Mouse (Mus musculus): ENCODE measurements at regions not wholly inside any gene's neighbourhood (a gene's known extent, or its start where the extent isn't known, plus 50 kb on each side); places are given as distances from the start of the nearest gene placed in this dataset.

DNA sequence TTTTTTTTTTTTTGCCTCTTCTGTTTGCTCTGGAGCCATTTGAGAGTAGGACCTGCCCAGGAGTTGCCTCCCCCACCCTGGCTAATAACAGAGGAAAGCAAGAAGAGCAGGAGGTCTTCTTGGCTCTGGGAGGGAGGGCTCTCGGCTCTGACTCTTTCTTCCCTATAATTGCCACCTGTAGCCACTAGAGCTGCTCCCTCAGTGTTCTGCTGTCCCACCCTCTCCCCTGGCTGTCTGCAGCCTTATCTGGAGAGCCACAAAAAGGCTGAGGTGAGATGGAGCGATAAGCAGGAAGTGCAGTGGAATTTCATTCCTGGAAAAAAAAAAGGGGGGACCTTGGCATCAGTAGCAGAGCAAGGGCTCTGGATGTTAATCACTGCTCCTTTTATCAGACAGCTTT lies 251.4 kb upstream of the Satb1 start:
- DNase-seq, result no peak
- no peak overlapping the region for H3K27ac ChIP-seq (ENCODE audit: insufficient read depth, low read depth, low read length)
- 12% methylated on average over 2 of the region's 2 CpGs for WGBS
- TF ChIP-seq POLR2A (IDR thresholded peaks at IDR 0.05; ENCODE audit: low read depth, low read length) (no peak), CTCF (conservative IDR thresholded peaks at IDR 0.05; ENCODE audit: insufficient read depth, insufficient read length, low read depth, low read length) (no peak)
- no peak overlapping the region for H3K4me3 ChIP-seq (ENCODE audit: insufficient read depth, low read depth, low read length)
- no peaks in the 10 kb centered on the region for H3K4me1 ChIP-seq (ENCODE audit: control insufficient read depth, insufficient read depth, low read length)
- no peaks in the 10 kb centered on the region for H3K36me3 ChIP-seq (ENCODE audit: control insufficient read depth, insufficient read depth, low read length)
- H3K27me3 ChIP-seq (replicated peaks; ENCODE audit: control insufficient read depth, insufficient read depth, low read length), result no peaks in the 10 kb centered on the region

DNA sequence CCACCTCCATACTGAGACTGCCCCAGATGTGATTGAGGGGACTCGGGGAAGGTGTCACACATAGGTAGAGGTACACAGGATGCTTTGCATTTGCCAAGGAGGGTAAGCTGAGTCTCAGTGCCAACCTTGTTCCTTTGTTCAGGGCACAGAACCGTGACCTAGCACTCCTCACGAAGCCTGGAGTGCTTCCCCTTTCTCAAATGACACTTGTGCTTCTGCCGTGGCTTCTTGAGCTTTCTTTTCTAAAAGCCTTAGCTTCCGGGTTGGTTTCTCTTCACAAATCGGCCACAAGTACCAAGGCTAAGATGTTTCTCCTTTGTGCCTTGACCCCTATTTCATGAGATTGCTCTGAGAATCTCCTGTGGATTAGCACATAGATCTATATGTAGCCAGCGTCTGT lies 246.2 kb upstream of the Satb1 start:
- DNase-seq, result no peak
- no peaks in the 10 kb centered on the region for H3K36me3 ChIP-seq (ENCODE audit: control insufficient read depth, insufficient read depth, low read length)
- 63% methylated on average over 7 of the region's 7 CpGs for WGBS
- no peak overlapping the region for H3K27ac ChIP-seq (ENCODE audit: insufficient read depth, low read depth, low read length)
- TF ChIP-seq POLR2A (IDR thresholded peaks at IDR 0.05; ENCODE audit: low read depth, low read length), result no peak
- TF ChIP-seq CTCF (conservative IDR thresholded peaks at IDR 0.05; ENCODE audit: insufficient read depth, insufficient read length, low read depth, low read length), result no peak
- no peaks in the 10 kb centered on the region for H3K4me1 ChIP-seq (ENCODE audit: control insufficient read depth, insufficient read depth, low read length)
- H3K4me3 ChIP-seq (ENCODE audit: insufficient read depth, low read depth, low read length), result no peak overlapping the region
- H3K27me3 ChIP-seq (replicated peaks; ENCODE audit: control insufficient read depth, insufficient read depth, low read length), result no peaks in the 10 kb centered on the region

DNA sequence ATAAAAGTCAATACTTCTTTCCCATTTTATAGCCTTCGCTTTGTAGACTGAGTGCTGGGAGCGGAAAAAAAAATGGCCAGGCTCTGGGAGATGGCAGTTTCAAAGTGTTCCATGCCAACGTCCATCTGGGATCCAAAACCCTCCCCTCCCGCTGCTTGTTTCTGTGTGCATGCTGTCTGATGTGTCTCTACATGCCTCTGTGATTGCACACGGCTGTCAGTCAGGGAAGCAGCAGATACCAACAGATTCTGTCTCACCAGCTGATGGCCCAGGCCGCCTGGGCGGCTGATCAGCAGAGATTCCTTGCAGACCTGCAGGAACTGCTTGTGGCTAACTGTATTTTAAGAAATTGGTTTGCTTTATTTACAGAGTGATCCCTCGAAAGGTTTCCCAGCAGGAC lies 245.4 kb upstream of the Satb1 start:
- Histone ChIP-seq H3K4me1 (ENCODE audit: control insufficient read depth, insufficient read depth, low read length) (no peaks in the 10 kb centered on the region), H3K27me3 (replicated peaks; ENCODE audit: control insufficient read depth, insufficient read depth, low read length) (no peaks in the 10 kb centered on the region), H3K4me3 (ENCODE audit: insufficient read depth, low read depth, low read length) (no peak overlapping the region), H3K27ac (ENCODE audit: insufficient read depth, low read depth, low read length) (no peak overlapping the region), H3K36me3 (ENCODE audit: control insufficient read depth, insufficient read depth, low read length) (no peaks in the 10 kb centered on the region)
- 77% methylated on average over 8 of the region's 8 CpGs for WGBS
- DNase-seq, result no peak
- TF ChIP-seq POLR2A (IDR thresholded peaks at IDR 0.05; ENCODE audit: low read depth, low read length), result no peak
- no peak for TF ChIP-seq CTCF (conservative IDR thresholded peaks at IDR 0.05; ENCODE audit: insufficient read depth, insufficient read length, low read depth, low read length)

DNA sequence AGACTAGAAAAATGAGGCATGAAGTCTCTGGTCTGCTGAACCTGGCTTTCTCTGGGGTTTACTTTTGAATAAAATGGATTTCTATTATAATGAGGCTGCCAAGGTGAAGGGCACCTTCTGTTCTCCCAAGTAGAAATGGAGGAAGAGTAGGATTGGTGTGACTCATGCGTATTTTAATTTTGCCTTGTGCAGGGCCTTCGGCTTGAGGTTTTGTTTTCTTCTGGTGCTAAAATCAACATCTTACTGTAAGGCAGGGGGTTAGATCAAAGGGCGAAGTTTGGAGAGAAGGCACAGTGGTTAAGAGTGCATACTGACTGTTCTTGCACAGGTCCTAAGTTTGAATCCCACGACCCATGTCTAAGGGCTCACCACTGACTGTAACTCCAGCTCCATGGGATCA lies 244.9 kb upstream of the Satb1 start:
- TF ChIP-seq CTCF (conservative IDR thresholded peaks at IDR 0.05; ENCODE audit: insufficient read depth, insufficient read length, low read depth, low read length), result no peak
- no peak for TF ChIP-seq POLR2A (IDR thresholded peaks at IDR 0.05; ENCODE audit: low read depth, low read length)
- no peaks in the 10 kb centered on the region for H3K27me3 ChIP-seq (replicated peaks; ENCODE audit: control insufficient read depth, insufficient read depth, low read length)
- H3K4me1 ChIP-seq (ENCODE audit: control insufficient read depth, insufficient read depth, low read length), result no peaks in the 10 kb centered on the region
- no peak for DNase-seq
- 86% methylated on average over 4 of the region's 4 CpGs for WGBS
- no peak overlapping the region for H3K4me3 ChIP-seq (ENCODE audit: insufficient read depth, low read depth, low read length)
- no peaks in the 10 kb centered on the region for H3K36me3 ChIP-seq (ENCODE audit: control insufficient read depth, insufficient read depth, low read length)
- no peak overlapping the region for H3K27ac ChIP-seq (ENCODE audit: insufficient read depth, low read depth, low read length)

DNA sequence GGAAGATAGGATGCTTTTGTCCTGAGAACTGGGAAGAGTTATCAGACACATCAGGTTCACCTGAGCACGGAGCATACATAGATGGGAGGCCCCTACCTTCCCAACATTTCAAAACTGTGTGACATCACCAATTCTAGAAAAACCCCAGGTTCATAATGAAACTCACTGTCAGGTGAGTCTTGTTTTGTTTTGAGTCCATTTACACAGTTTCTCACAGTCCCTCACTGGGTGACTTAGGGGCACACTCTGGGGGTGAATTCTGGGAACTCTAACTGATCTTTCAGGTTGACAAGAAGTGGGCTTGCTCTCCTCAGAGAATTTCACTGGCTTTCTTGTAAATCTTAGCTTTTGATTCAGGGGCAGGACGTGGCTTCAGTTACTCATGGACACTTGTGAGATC lies 243.7 kb upstream of the Satb1 start:
- no peak overlapping the region for H3K27ac ChIP-seq (ENCODE audit: insufficient read depth, low read depth, low read length)
- H3K4me3 ChIP-seq (ENCODE audit: insufficient read depth, low read depth, low read length), result no peak overlapping the region
- H3K4me1 ChIP-seq (ENCODE audit: control insufficient read depth, insufficient read depth, low read length), result no peaks in the 10 kb centered on the region
- no peak for DNase-seq
- H3K27me3 ChIP-seq (replicated peaks; ENCODE audit: control insufficient read depth, insufficient read depth, low read length), result no peaks in the 10 kb centered on the region
- WGBS, result 82% methylated on average over 2 of the region's 2 CpGs
- H3K36me3 ChIP-seq (ENCODE audit: control insufficient read depth, insufficient read depth, low read length), result no peaks in the 10 kb centered on the region
- TF ChIP-seq POLR2A (IDR thresholded peaks at IDR 0.05; ENCODE audit: low read depth, low read length), result no peak
- TF ChIP-seq CTCF (conservative IDR thresholded peaks at IDR 0.05; ENCODE audit: insufficient read depth, insufficient read length, low read depth, low read length), result no peak

DNA sequence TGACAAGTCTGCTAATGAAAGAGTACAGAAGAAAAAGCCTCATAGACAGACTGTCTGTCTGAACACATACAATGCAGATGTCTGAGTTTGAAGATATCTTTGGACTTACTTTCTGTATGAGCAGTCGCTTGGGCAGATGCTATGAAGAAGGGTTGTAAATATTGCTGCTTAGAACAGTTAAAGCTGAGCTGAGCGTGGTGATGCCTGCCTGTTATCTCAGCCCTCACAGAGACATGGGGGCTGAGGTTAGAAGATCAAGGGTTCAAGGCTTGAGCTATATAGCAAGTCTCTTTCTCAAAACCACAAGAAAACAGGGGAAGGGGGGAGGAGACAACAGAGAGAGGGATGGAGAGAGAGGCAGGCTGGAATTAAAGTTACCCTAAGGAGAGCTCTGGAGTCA lies 234.6 kb upstream of the Satb1 start:
- 48% methylated on average over 2 of the region's 2 CpGs for WGBS
- H3K27me3 ChIP-seq (replicated peaks; ENCODE audit: control insufficient read depth, insufficient read depth, low read length), result no peaks in the 10 kb centered on the region
- no peak overlapping the region for H3K27ac ChIP-seq (ENCODE audit: insufficient read depth, low read depth, low read length)
- TF ChIP-seq POLR2A (IDR thresholded peaks at IDR 0.05; ENCODE audit: low read depth, low read length), result no peak
- no peak for TF ChIP-seq CTCF (conservative IDR thresholded peaks at IDR 0.05; ENCODE audit: insufficient read depth, insufficient read length, low read depth, low read length)
- H3K36me3 ChIP-seq (ENCODE audit: control insufficient read depth, insufficient read depth, low read length), result no peaks in the 10 kb centered on the region
- no peak for DNase-seq
- H3K4me3 ChIP-seq (ENCODE audit: insufficient read depth, low read depth, low read length), result no peak overlapping the region
- no peaks in the 10 kb centered on the region for H3K4me1 ChIP-seq (ENCODE audit: control insufficient read depth, insufficient read depth, low read length)

DNA sequence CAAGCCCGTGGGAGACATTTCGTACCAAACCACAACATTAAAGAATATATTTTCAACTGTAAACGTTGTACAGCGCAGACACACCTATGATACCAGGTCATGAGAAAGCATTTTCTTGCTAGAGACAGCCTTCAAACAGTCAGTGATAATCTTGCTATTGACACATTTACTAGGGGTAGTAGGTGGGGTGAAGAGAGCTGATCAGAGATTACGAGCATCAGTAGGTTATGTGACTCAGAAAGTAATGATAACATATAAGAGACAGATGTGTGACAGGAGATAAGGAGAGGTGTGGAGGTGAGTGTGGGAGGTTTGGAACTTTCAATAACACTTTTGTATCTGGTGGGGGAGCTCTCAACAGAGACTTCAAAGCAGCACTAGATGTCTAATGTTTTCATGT lies 231.5 kb upstream of the Satb1 start:
- Histone ChIP-seq H3K27me3 (replicated peaks; ENCODE audit: control insufficient read depth, insufficient read depth, low read length) (no peaks in the 10 kb centered on the region), H3K36me3 (ENCODE audit: control insufficient read depth, insufficient read depth, low read length) (no peaks in the 10 kb centered on the region), H3K4me3 (ENCODE audit: insufficient read depth, low read depth, low read length) (no peak overlapping the region), H3K4me1 (ENCODE audit: control insufficient read depth, insufficient read depth, low read length) (no peaks in the 10 kb centered on the region), H3K27ac (ENCODE audit: insufficient read depth, low read depth, low read length) (no peak overlapping the region)
- no peak for DNase-seq
- 84% methylated on average over 5 of the region's 5 CpGs for WGBS
- no peak for TF ChIP-seq POLR2A (IDR thresholded peaks at IDR 0.05; ENCODE audit: low read depth, low read length)
- TF ChIP-seq CTCF (conservative IDR thresholded peaks at IDR 0.05; ENCODE audit: insufficient read depth, insufficient read length, low read depth, low read length), result no peak

DNA sequence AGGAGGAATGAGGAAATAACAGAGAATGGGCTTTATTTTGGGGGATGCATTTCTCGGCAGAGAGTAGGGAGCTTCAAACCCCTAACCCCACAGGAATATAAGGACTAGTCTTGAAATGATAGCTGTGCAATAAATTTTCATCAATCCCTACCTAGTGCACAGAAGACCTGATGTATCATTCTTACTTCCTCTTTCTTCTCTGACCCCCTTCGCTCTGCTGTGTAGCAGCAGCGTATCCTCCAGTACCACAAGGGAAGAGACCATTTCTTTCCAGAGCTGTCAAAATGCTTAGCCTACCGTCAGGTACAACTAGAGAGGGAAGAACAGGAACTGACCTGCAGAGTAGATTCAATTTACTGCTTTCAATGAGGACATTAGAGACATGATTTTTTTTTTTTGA lies 230.0 kb upstream of the Satb1 start:
- Histone ChIP-seq H3K27ac (ENCODE audit: insufficient read depth, low read depth, low read length) (no peak overlapping the region), H3K27me3 (replicated peaks; ENCODE audit: control insufficient read depth, insufficient read depth, low read length) (no peaks in the 10 kb centered on the region), H3K4me1 (ENCODE audit: control insufficient read depth, insufficient read depth, low read length) (no peaks in the 10 kb centered on the region), H3K4me3 (ENCODE audit: insufficient read depth, low read depth, low read length) (no peak overlapping the region), H3K36me3 (ENCODE audit: control insufficient read depth, insufficient read depth, low read length) (no peaks in the 10 kb centered on the region)
- WGBS, result 74% methylated on average over 4 of the region's 4 CpGs
- TF ChIP-seq CTCF (conservative IDR thresholded peaks at IDR 0.05; ENCODE audit: insufficient read depth, insufficient read length, low read depth, low read length), result no peak
- no peak for TF ChIP-seq POLR2A (IDR thresholded peaks at IDR 0.05; ENCODE audit: low read depth, low read length)
- DNase-seq, result no peak
